Comparison of ENCODE assay signal across 9 mouse cellular contexts in the genomic region with DNA sequence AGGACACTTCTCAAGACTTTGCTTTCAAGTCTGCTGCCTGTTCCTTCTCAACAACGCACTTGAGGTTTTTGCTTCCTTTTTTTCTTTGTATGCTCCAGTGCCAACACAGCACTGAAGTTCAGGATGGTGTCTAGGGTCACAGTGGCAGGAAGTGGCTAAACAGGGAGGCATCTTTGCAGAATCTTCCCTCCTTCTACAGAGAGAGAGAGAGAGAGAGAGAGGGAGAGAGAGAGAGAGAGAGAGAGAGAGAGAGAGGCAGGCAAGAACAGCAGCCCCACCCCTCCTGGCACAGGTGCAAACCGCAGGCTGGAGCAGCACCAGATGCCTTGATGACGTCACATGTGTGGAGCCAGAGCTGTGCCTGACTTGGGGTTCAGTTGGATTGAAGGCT.
A peak's percentile ranks its signal among the peaks of the same experiment; 100 is the strongest.
DNase-seq lines count a peak whose midpoint lies in the region; ATAC-seq and TF ChIP-seq lines count a peak whose summit lies in the region.
"Had no signal": no experiment of that assay in that cellular context is flagged by ENCODE, and none has a peak within 500 bp of the region (broad histone marks: within the 10 kb centered on the region; RNA-seq: fewer than 3 reads in every experiment).

No protein-coding gene starts in this region.

- TF ChIP-seq CTCF in heart, postnatal 0 days (IDR thresholded peaks at IDR 0.05; ENCODE audit: low read depth) = no peak
- TF ChIP-seq CTCF in lung, embryonic 14.5 days (IDR thresholded peaks at IDR 0.05; ENCODE audit: low read depth) = peak; percentile 17; the same call in 1 of the 2 replicates

- H3K27ac ChIP-seq in embryonic facial prominence, embryonic 14.5 days (replicated peaks; ENCODE audit: low read depth, low read length) = peak overlapping the region; percentile 70
- H3K27ac ChIP-seq in heart, postnatal 0 days (ENCODE audit: low read depth) = peak overlapping the region; percentile 50
- peak overlapping the region; percentile 74 for H3K27ac ChIP-seq in lung, embryonic 14.5 days (ENCODE audit: low read depth)
- H3K27ac ChIP-seq in stomach, embryonic 16.5 days (ENCODE audit: low read length) = peak overlapping the region; percentile 77

- WGBS in embryonic facial prominence, embryonic 14.5 days = 3% methylated on average over 3 of the region's 3 CpGs
- 15% methylated on average over 3 of the region's 3 CpGs for WGBS in heart, postnatal 0 days
- WGBS in lung, embryonic 14.5 days = 12% methylated on average over 3 of the region's 3 CpGs
- 1% methylated on average over 3 of the region's 3 CpGs for WGBS in stomach, embryonic 16.5 days

- DNase-seq in right cerebral cortex, postnatal 10 days (ENCODE audit: low spot score in 2 of 2) = peak; percentile 54 to 58
- no peak for DNase-seq in right cerebral cortex, postnatal 14 days
- peak; percentile 92 for DNase-seq in embryonic facial prominence, embryonic 14.5 days (ENCODE audit: low spot score)
- peak; percentile 59 for DNase-seq in heart, postnatal 0 days (ENCODE audit: low spot score)
- DNase-seq in kidney, postnatal 10 days = peak; percentile 84
- peak; percentile 71 for DNase-seq in lung, embryonic 14.5 days
- no peak for DNase-seq in cerebellum, adult 11 months

- peak overlapping the region; percentile 14; the same call in 1 of the 2 replicates for H3K4me2 ChIP-seq in embryonic facial prominence, embryonic 14.5 days (ENCODE audit: low read depth, low read length)
- peak overlapping the region; percentile 26; the same call in 1 of the 2 replicates for H3K4me2 ChIP-seq in heart, postnatal 0 days (ENCODE audit: low read depth, low read length)
- peak overlapping the region; percentile 38 for H3K4me2 ChIP-seq in lung, embryonic 14.5 days
- H3K4me2 ChIP-seq in stomach, embryonic 16.5 days (ENCODE audit: low read depth, low read length) = peak overlapping the region; percentile 18; the same call in 1 of the 2 replicates
- H3K4me2 ChIP-seq: neural tube, embryonic 13.5 days had no signal

- ATAC-seq in embryonic facial prominence, embryonic 14.5 days (ENCODE audit: low read depth) = peak; percentile 90
- peak; percentile 71 for ATAC-seq in heart, postnatal 0 days (ENCODE audit: insufficient read depth, low read depth)
- ATAC-seq in lung, embryonic 14.5 days (ENCODE audit: insufficient read depth) = peak; percentile 80
- ATAC-seq in stomach, embryonic 16.5 days (ENCODE audit: insufficient read depth, low FRiP score) = peak; percentile 41; the same call in 1 of the 2 replicates

- no peak for TF ChIP-seq EP300 in heart, postnatal 0 days (IDR thresholded peaks at IDR 0.05; ENCODE audit: low read depth)

- peaks cover 18% of the 10 kb centered on the region for H3K4me1 ChIP-seq in embryonic facial prominence, embryonic 14.5 days (ENCODE audit: control insufficient read depth, insufficient read depth, low read length)
- peaks cover 43% of the 10 kb centered on the region for H3K4me1 ChIP-seq in heart, postnatal 0 days (ENCODE audit: control insufficient read depth, insufficient read depth)
- peaks cover 14% of the 10 kb centered on the region for H3K4me1 ChIP-seq in lung, embryonic 14.5 days (ENCODE audit: insufficient read depth)
- H3K4me1 ChIP-seq in stomach, embryonic 16.5 days (ENCODE audit: control insufficient read depth, insufficient read depth, low read length) = peaks cover 22% of the 10 kb centered on the region

- no peaks in the 10 kb centered on the region for H3K27me3 ChIP-seq in embryonic facial prominence, embryonic 14.5 days (replicated peaks; ENCODE audit: control insufficient read depth, insufficient read depth, low read length)
- H3K27me3 ChIP-seq in heart, postnatal 0 days (ENCODE audit: control insufficient read depth, insufficient read depth, low read length) = no peaks in the 10 kb centered on the region
- H3K27me3 ChIP-seq in lung, embryonic 14.5 days (ENCODE audit: insufficient read depth, low read length) = no peaks in the 10 kb centered on the region
- no peaks in the 10 kb centered on the region for H3K27me3 ChIP-seq in stomach, embryonic 16.5 days (ENCODE audit: control insufficient read depth, insufficient read depth, low read length)

- H3K4me3 ChIP-seq in embryonic facial prominence, embryonic 14.5 days (ENCODE audit: low read depth, low read length) = no peak overlapping the region
- H3K4me3 ChIP-seq in heart, postnatal 0 days (ENCODE audit: low read depth, low read length) = no peak overlapping the region
- no peak overlapping the region for H3K4me3 ChIP-seq in lung, embryonic 14.5 days (ENCODE audit: low read depth, low read length)
- H3K4me3 ChIP-seq in stomach, embryonic 16.5 days (replicated peaks; ENCODE audit: low read length) = no peak overlapping the region
- H3K4me3 ChIP-seq: neural tube, embryonic 13.5 days had no signal

- H3K9ac ChIP-seq in embryonic facial prominence, embryonic 14.5 days (ENCODE audit: low read depth, low read length) = no peak overlapping the region
- no peak overlapping the region; the same call in 1 of the 2 replicates for H3K9ac ChIP-seq in heart, postnatal 0 days (replicated peaks; ENCODE audit: low read depth, low read length)
- H3K9ac ChIP-seq in lung, embryonic 14.5 days = peak overlapping the region; percentile 1; the same call in 1 of the 2 replicates
- peak overlapping the region; percentile 55 for H3K9ac ChIP-seq in stomach, embryonic 16.5 days (ENCODE audit: low read length)
- H3K9ac ChIP-seq: neural tube, embryonic 13.5 days had no signal

- H3K36me3 ChIP-seq in embryonic facial prominence, embryonic 14.5 days (ENCODE audit: control insufficient read depth, insufficient read depth, low read length) = no peaks in the 10 kb centered on the region
- H3K36me3 ChIP-seq in heart, postnatal 0 days (replicated peaks; ENCODE audit: control insufficient read depth, insufficient read depth, low read length) = no peaks in the 10 kb centered on the region
- no peaks in the 10 kb centered on the region for H3K36me3 ChIP-seq in lung, embryonic 14.5 days (ENCODE audit: insufficient read depth)
- H3K36me3 ChIP-seq in stomach, embryonic 16.5 days (ENCODE audit: control insufficient read depth, insufficient read depth, low read length) = no peaks in the 10 kb centered on the region
- H3K36me3 ChIP-seq: neural tube, embryonic 13.5 days had no signal

- H3K9me3 ChIP-seq in embryonic facial prominence, embryonic 14.5 days (ENCODE audit: control insufficient read depth, low read length) = 0 out of 2 replicates have a peak, but pooled peaks cover 4% of the 10 kb centered on the region
- no peaks in the 10 kb centered on the region for H3K9me3 ChIP-seq in heart, postnatal 0 days (replicated peaks; ENCODE audit: control insufficient read depth, low read length)
- no peaks in the 10 kb centered on the region for H3K9me3 ChIP-seq in lung, embryonic 14.5 days (ENCODE audit: low read depth, low read length)
- H3K9me3 ChIP-seq in stomach, embryonic 16.5 days (replicated peaks; ENCODE audit: control insufficient read depth, low read length) = no peaks in the 10 kb centered on the region
- H3K9me3 ChIP-seq: neural tube, embryonic 13.5 days had no signal

Comparison
In these comparisons a context has a peak if more than half of its experiments do, and no peak if none do; other contexts are left out.
1. DNase-seq: peak in right cerebral cortex, postnatal 10 days (2 of 2), embryonic facial prominence, embryonic 14.5 days (single experiment), heart, postnatal 0 days (single experiment), kidney, postnatal 10 days (single experiment) and lung, embryonic 14.5 days (single experiment); none in right cerebral cortex, postnatal 14 days (single experiment) and cerebellum, adult 11 months (single experiment).
2. H3K9ac ChIP-seq: peak in lung, embryonic 14.5 days (single experiment) and stomach, embryonic 16.5 days (single experiment); none in embryonic facial prominence, embryonic 14.5 days (single experiment) and heart, postnatal 0 days (single experiment).
3. Peak in every context shown above with its lines, with median percentiles within 50 percentile points of each other: ATAC-seq, H3K27ac ChIP-seq and H3K4me2 ChIP-seq.